Mouse (Mus musculus) myocyte (in vitro differentiated cells): Measurements from ENCODE around the gene Mrpl14. TPM values are rescaled to one million over a fixed set of nuclear protein-coding genes. Genes with fewer than 3 reads are reported as not detected.
A peak's percentile ranks its signal among the peaks of the same experiment; 100 is the strongest.

ENCODE experiments used
- H3K27me3 ChIP-seq: one replicate; pipeline ENCODE4 v1.6.1; 2011; ENCODE audit not compliant: control insufficient read depth, insufficient read depth, insufficient read length
- H3K36me3 ChIP-seq: one replicate; pipeline ENCODE4 v1.6.1; 2011; ENCODE audit not compliant: control insufficient read depth, insufficient read depth
- H3K4me2 ChIP-seq: one replicate; pipeline ENCODE4 v1.6.1; 2011; ENCODE audit warnings: low read depth, control low read depth
- H3K4me3 ChIP-seq: one replicate; pipeline ENCODE4 v1.5.1; 2011; ENCODE audit warnings: mild to moderate bottlenecking, control low read depth, moderate library complexity
- H3K79me2 ChIP-seq: one replicate; pipeline ENCODE4 v1.6.1; 2011; ENCODE audit not compliant: control insufficient read depth, insufficient read depth
- H3ac ChIP-seq: one replicate; pipeline ENCODE4 v1.6.1; 2011; ENCODE audit not compliant: control insufficient read depth, insufficient read length
- CEBPB ChIP-seq: IDR thresholded peaks from 2 replicates; pipeline ENCODE4 v1.6.1; 2011; ENCODE audit warnings: mild to moderate bottlenecking, moderate library complexity; ENCODE audit not compliant: poor library complexity, insufficient read depth, severe bottlenecking
- E2F4 ChIP-seq: IDR thresholded peaks from one replicate; pipeline ENCODE4 v1.6.1; 2011; ENCODE audit warnings: mild to moderate bottlenecking, control low read depth, moderate library complexity; ENCODE audit not compliant: insufficient read depth
- MAX ChIP-seq: IDR thresholded peaks from one replicate; pipeline ENCODE4 v1.6.1; 2011; ENCODE audit warnings: low read depth, mild to moderate bottlenecking, control low read depth
- MYOD1 ChIP-seq, 3 experiments: IDR thresholded peaks; one replicate each; pipeline ENCODE4 v1.6.1; 2011; ENCODE audit warnings: control low read depth in 2 of 3, low read depth in 2 of 3, mild to moderate bottlenecking in 2 of 3, moderate library complexity in 1 of 3; ENCODE audit not compliant: insufficient read length in 2 of 3, control insufficient read depth in 1 of 3
- MYOG ChIP-seq, 3 experiments: IDR thresholded peaks; one replicate each; pipeline ENCODE4 v1.6.1; 2011; ENCODE audit warnings: control low read depth in 2 of 3, low read depth in 2 of 3, mild to moderate bottlenecking in 2 of 3; ENCODE audit not compliant: insufficient read length in 2 of 3, control insufficient read depth in 1 of 3, insufficient read depth in 1 of 3
- POLR2A ChIP-seq: IDR thresholded peaks from one replicate; pipeline ENCODE4 v1.6.1; 2011; ENCODE audit warnings: low read depth, mild to moderate bottlenecking, control low read depth, moderate library complexity; ENCODE audit not compliant: insufficient read length
- POLR2AphosphoS2 ChIP-seq: IDR thresholded peaks from one replicate; pipeline ENCODE4 v1.6.1; 2011; ENCODE audit warnings: low read depth, control low read depth; ENCODE audit not compliant: insufficient read length
- REST ChIP-seq: IDR thresholded peaks from one replicate; pipeline ENCODE4 v1.6.1; 2011; ENCODE audit warnings: mild to moderate bottlenecking, control low read depth, moderate library complexity; ENCODE audit not compliant: insufficient read depth, insufficient read length
- SRF ChIP-seq: IDR thresholded peaks from one replicate; pipeline ENCODE4 v1.6.1; 2011; ENCODE audit warnings: low read depth; ENCODE audit not compliant: control insufficient read depth, insufficient read length
- TCF12 ChIP-seq: IDR thresholded peaks from one replicate; pipeline ENCODE4 v1.6.1; 2011; ENCODE audit warnings: mild to moderate bottlenecking, control low read depth; ENCODE audit not compliant: poor library complexity, insufficient read depth, severe bottlenecking
- TCF3 ChIP-seq: IDR thresholded peaks from one replicate; pipeline ENCODE4 v1.6.1; 2011; ENCODE audit warnings: low read depth, control low read depth; ENCODE audit not compliant: insufficient read length
- USF1 ChIP-seq: IDR thresholded peaks from one replicate; pipeline ENCODE4 v1.6.1; 2011; ENCODE audit warnings: low read depth, mild to moderate bottlenecking, control low read depth, moderate library complexity
- polyA plus RNA-seq: library from polyadenylated mRNA; unstranded; fragments of >200 nt; fragmentation: generic; extraction: Trizol; gene quantifications from one replicate; pipeline ENCODE4 v1.2.1, GENCODE M21; 2012; ENCODE audit warnings: missing spikeins

Gene Mrpl14
- polyA plus RNA-seq, 1 experiment = 276 TPM

- Histone ChIP-seq H3K4me3 (no peak overlapping the region), H3ac (no peak overlapping the region), H3K36me3 (peaks cover 4% of the 10 kb centered on the region), H3K79me2 (peaks cover 12% of the 10 kb centered on the region), H3K4me2 (no peak overlapping the region), H3K27me3 (peaks cover 7% of the 10 kb centered on the region)
- no peak for TF ChIP-seq CEBPB
- TF ChIP-seq MAX = no peak
- TF ChIP-seq POLR2A = no peak
- TF ChIP-seq SRF = no peak
- no peak for TF ChIP-seq E2F4
- no peak for TF ChIP-seq MYOG (IDR thresholded peaks at IDR 0.05; ENCODE audit: control insufficient read depth in 1 of 3, insufficient read depth in 1 of 3, insufficient read length in 2 of 3, low read depth in 2 of 3)
- no peak for TF ChIP-seq TCF12
- TF ChIP-seq TCF3 = no peak
- no peak for TF ChIP-seq POLR2AphosphoS2
- TF ChIP-seq MYOD1 (IDR thresholded peaks at IDR 0.05; ENCODE audit: control insufficient read depth in 1 of 3, insufficient read length in 2 of 3, low read depth in 2 of 3) = no peak
- TF ChIP-seq USF1 = no peak
- no peak for TF ChIP-seq REST
Measured at GRCm38 (mm10) chr17:45699039-45699740, 13.1 kb downstream of the Mrpl14 start.

GRCm38 (mm10) chr17:45700496-45701235 is 14.5 kb downstream of the Mrpl14 start:
- Histone ChIP-seq H3K79me2 (peaks cover 7% of the 10 kb centered on the region), H3K36me3 (peaks cover 4% of the 10 kb centered on the region), H3K27me3 (peaks cover 7% of the 10 kb centered on the region), H3K4me3 (no peak overlapping the region), H3K4me2 (no peak overlapping the region), H3ac (no peak overlapping the region)
- TF ChIP-seq MYOD1 (IDR thresholded peaks at IDR 0.05; ENCODE audit: control insufficient read depth in 1 of 3, insufficient read length in 2 of 3, low read depth in 2 of 3) (no peak), POLR2AphosphoS2 (no peak), POLR2A (no peak), TCF12 (no peak), E2F4 (no peak), TCF3 (no peak), USF1 (no peak), REST (no peak), SRF (no peak), CEBPB (no peak), MYOG (IDR thresholded peaks at IDR 0.05; ENCODE audit: control insufficient read depth in 1 of 3, insufficient read depth in 1 of 3, insufficient read length in 2 of 3, low read depth in 2 of 3) (no peak), MAX (no peak)

GRCm38 (mm10) chr17:45701236-45701591 is 15.1 kb downstream of the Mrpl14 start:
- no peak for TF ChIP-seq POLR2A
- TF ChIP-seq TCF12 = no peak
- TF ChIP-seq MYOD1 (IDR thresholded peaks at IDR 0.05; ENCODE audit: control insufficient read depth in 1 of 3, insufficient read length in 2 of 3, low read depth in 2 of 3) = no peak
- no peak overlapping the region for H3K4me2 ChIP-seq
- H3ac ChIP-seq = no peak overlapping the region
- H3K79me2 ChIP-seq = peaks cover 5% of the 10 kb centered on the region
- H3K4me3 ChIP-seq = no peak overlapping the region
- H3K36me3 ChIP-seq = peaks cover 4% of the 10 kb centered on the region
- peaks cover 7% of the 10 kb centered on the region for H3K27me3 ChIP-seq

- H3K4me2 ChIP-seq = no peak overlapping the region
- H3ac ChIP-seq = no peak overlapping the region
- peaks cover 7% of the 10 kb centered on the region for H3K27me3 ChIP-seq
- H3K36me3 ChIP-seq = peaks cover 4% of the 10 kb centered on the region
- no peak overlapping the region for H3K4me3 ChIP-seq
- TF ChIP-seq POLR2AphosphoS2 (no peak), MYOG (IDR thresholded peaks at IDR 0.05; ENCODE audit: control insufficient read depth in 1 of 3, insufficient read depth in 1 of 3, insufficient read length in 2 of 3, low read depth in 2 of 3) (no peak)
- no peaks in the 10 kb centered on the region for H3K79me2 ChIP-seq
Measured at GRCm38 (mm10) chr17:45702254-45702653, 16.1 kb downstream of the Mrpl14 start.

- TF ChIP-seq MYOG (IDR thresholded peaks at IDR 0.05; ENCODE audit: control insufficient read depth in 1 of 3, insufficient read depth in 1 of 3, insufficient read length in 2 of 3, low read depth in 2 of 3) = peak in 1 of 3 experiments; percentile 16
- TF ChIP-seq TCF3 = no peak
- TF ChIP-seq MYOD1 (IDR thresholded peaks at IDR 0.05; ENCODE audit: control insufficient read depth in 1 of 3, insufficient read length in 2 of 3, low read depth in 2 of 3) = peak in 2 of 3 experiments; percentile 23 to 42
- no peak for TF ChIP-seq POLR2A
- no peak overlapping the region for H3ac ChIP-seq
- H3K4me3 ChIP-seq = no peak overlapping the region
- no peaks in the 10 kb centered on the region for H3K79me2 ChIP-seq
- H3K27me3 ChIP-seq = peaks cover 7% of the 10 kb centered on the region
- H3K36me3 ChIP-seq = peaks cover 4% of the 10 kb centered on the region
- H3K4me2 ChIP-seq = peak overlapping the region; percentile 1
Measured at GRCm38 (mm10) chr17:45703187-45703586, 17.1 kb downstream of the Mrpl14 start.
